Mouse (Mus musculus): ENCODE results near the gene Agl. TPM values are rescaled to one million over a fixed set of nuclear protein-coding genes. Genes with fewer than 3 reads are reported as not detected.
"Not testable (repeated sequence)": the region's sequence is repeated elsewhere in the genome, so short reads cannot be mapped to it uniquely, and the experiment has no call there.

Gene Agl
- polyA plus RNA-seq, 2 experiments from 2014 or later = 1.8 to 2.6 TPM

DNA sequence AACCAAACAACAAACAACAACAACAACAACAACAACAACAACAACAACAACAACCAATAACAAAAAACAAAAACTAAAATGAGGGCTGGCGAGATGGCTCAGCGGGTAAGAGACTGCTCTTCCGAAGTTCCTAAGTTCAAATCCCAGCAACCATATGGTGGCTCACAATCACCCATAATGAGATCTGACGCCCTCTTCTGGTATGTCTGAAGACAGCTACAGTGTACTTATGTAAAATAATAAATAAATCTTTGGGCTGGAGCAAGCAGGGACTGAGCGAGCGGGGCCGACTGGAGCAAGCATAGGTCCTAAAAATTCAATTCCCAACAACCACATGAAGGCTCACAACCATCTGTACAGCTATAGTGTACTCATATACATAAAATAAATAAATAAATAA is 60.3 kb downstream of the Agl start:
- ATAC-seq = not testable (repeated sequence)

DNA sequence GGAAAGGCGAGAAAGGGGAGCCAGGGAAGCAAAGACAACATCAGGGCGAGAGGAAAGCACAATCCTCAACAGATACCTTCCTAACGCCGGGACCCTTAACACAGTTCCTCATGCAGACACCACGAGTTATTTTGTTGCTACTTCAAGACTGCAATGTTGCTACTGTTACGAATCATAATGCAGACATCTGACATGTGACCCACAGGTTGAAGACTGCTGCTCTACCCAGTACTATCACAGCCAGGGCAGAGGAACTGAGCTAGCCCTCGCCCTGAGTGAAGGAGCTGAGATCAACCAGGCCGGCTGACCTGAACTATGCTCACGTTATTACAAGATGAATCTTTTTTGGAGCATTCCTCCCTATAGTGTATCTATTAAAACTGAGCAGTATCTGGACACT is 67.0 kb downstream of the Agl start:
- ATAC-seq = no peak

DNA sequence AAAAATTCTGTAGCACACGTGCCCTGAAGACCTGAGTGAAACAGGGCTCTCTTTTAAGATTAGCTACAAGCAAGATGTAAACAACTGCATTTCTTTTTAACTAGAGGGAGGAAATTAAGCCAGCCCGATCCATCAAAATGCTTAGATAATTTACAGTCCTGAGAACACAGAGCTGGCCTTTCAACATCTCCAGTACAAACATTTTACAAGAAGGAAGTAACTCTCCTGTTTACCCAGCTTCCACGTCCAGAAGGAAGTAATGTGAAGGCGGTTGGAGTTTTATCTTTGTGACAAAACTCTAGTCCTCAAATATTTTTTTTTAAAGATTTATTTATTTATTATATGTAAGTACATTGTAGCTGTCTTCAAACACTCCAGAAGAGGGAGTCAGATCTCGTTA is 67.9 kb downstream of the Agl start:
- ATAC-seq = no peak

DNA sequence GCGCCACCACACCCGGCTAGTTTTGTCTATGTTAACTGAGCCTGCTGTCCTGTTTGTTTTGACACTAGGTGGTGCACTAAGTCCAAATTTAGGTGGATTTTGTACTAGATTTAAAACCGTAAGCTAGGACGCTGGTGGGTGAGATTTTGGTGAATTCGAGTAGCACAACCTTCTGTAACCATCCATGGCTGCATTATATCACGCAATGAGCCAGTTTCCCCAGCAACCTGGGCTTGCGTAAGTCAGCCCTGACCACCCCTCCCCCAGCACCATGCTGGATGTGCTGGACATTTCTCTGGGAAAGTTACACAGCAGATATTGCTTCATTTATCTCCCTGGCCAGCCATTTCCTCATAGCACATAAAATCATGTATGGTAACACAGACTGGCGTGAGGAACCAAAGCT is 70.6 kb downstream of the Agl start:
- ATAC-seq = no peak

DNA sequence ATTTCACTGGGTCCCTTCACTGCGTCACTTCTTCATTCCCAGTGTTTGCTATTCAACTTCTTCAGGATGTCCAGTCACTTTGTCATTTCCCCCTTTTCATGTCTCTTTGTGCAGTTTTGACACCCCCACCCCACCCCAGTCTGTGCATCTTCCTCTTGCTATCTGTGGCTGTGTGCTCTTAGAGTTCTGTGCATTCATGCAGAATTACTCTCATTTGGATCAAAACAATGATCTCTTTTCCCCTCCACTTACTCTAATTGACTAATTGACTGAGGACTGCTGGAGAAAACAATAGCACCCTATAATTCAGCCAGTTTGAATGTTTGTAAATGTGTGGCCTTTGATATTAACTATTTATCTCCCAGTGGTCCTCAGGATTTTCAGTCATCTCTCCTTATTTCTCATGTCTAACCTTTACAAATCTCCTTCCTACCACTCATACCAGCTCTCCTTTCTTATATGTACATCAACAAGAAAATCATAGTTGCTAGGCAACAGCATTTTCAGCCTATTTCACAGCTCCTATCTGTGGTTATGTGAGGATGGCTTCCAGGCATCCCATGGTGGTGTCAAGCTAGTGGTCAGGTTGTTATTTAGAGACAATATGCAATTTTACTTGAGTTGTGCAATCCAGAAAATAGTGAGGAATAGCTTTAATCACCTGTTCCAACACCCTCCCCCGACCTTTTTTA is 78.3 kb downstream of the Agl start:
- no peak for ATAC-seq

DNA sequence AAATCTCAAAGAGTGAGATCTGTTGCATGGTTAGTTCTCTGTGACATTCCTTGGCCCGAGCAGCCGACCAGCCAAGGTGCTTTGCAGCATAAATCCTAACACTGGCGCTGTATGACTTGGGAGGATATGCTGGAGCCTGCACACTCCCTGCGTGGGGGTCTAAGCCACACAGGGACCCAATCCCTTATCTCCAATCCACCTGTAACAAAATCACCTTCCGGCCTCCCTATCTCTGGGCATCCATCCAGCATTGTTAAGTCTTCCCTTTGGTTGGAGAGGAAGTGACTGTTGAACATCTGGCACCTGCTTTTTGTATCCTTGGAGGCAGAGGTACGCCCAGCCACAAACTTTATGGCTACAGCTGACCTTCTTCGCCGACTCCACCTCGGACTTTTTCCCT is 81.2 kb downstream of the Agl start:
- ATAC-seq = no peak

DNA sequence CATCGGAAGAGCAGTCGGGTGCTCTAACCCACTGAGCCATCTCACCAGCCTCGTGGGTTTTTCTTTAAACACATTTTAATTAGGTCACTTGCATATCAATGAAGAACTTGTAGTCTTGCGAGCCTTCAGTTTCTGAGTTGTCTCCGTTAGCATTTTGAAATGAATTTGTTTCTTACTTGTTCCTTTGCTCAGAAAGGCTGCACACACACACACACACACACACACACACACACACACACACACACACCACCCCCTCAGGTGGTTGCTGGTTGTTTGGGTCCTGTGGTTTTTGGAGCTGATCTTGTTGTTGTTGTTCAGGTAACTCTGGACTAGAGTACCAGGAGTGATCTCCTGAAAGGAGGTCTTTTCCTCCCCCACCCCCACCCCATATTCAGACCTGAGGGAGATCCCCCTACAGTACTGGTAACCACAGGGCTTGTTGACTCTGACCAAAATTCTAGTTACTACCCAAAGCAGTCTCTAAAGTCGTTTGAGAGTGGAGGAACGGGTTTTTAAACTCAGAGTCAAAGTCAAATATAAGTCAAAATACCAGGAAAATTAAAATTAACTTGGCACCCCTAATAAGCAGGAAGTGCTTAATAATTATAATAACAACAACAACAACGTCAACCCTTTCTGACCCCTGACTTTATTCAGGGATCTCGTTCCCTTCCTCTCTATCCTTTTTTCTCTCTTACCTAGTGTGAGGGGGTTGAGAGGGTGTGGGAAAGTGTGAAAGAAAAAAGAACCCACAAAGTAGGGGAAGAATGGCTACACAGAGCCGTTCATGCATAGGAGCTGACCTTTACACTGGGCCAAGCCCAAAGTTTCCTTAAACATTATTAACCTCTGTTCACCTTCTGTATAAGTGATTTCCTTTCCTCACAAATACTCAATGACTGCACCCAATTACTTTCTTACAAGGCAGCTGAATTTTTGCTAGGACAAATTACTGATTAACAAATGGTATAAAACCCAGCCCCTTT is 84.2 kb downstream of the Agl start:
- ATAC-seq = peak; percentile 70

DNA sequence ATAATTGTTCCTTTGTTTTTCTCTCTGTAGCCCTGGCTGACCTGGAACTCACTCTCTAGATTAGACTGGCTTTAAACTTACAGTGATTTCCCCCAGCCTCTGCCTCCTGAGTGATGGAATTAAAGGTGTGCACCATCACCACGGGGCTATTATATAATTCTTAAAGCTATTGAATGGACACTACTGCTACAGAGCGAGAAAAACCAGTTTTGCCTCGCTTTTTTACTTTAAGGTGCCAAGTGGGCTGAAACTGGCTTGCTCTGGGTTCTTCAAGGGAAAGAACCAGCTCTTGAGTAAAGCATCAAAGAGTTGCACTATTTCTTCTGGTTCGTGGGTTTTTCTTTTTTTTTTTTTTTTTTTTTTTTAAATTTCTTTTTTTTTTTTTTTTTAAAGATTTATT is 85.0 kb downstream of the Agl start:
- peak; percentile 37 for ATAC-seq

DNA sequence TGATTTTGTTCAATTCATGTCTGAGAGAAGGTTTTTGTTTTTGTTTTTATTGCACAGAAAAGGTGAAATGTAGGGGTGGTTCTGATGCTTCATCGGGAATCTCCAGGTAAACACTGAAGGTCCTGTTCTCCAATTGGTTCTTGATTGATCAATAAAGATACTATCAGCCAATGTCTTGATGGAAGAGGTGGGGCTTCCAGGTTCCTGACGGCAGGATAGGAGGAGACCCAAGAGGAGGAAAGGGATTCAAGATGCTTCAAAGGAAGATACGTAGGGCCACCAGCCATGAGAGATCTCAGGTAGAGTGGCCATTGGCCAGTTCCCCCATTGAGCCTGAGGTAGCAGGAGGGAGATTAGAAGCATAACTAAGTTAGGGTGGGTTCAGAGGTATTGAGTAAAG is 89.0 kb downstream of the Agl start:
- ATAC-seq = no peak

DNA sequence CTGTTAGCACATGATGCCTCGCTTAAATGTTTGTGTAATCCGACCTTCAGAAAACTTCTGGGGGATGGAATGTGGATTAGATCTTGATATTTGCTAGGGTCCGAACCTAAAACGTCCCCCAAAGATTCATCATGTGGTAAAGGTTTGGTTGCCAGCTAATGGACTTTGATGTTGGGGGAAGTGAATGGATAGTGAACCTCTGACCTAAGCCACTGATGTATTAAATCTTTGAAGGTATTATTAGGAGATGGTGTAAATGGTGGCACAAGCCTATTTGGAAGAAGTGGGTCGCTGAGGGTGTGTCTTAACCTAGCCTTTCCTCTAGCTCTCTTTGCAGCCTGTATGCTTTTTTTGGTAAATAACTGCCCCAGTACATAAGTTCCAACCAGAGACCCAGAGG is 94.9 kb downstream of the Agl start:
- ATAC-seq = no peak

DNA sequence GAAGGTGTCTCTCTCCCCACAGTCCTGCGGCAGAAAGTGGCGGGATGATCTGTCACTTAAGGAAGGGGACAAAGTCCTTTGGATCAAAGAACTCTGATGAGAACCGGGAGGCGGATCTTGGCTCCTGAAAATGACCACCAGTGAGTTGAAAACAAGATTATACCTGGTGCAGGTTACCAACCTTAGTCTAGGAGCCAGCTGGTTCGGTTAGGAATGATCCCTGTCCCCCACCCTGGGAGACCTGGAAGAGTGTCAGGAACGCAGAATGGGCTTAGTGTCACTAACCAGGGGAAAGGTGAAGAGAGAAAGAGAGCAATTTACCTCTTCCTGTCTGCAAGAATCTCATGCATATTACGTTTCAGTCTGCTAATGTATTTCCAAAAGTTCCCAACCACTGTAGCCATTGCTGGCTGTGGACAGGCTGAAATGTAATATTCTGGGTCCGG is 95.5 kb downstream of the Agl start, which contains the start of gene Slc35a3:
Slc35a3 (minus strand) TSS at position 396 of the 446 bp plus-strand sequence.
- ATAC-seq = peak; percentile 12

DNA sequence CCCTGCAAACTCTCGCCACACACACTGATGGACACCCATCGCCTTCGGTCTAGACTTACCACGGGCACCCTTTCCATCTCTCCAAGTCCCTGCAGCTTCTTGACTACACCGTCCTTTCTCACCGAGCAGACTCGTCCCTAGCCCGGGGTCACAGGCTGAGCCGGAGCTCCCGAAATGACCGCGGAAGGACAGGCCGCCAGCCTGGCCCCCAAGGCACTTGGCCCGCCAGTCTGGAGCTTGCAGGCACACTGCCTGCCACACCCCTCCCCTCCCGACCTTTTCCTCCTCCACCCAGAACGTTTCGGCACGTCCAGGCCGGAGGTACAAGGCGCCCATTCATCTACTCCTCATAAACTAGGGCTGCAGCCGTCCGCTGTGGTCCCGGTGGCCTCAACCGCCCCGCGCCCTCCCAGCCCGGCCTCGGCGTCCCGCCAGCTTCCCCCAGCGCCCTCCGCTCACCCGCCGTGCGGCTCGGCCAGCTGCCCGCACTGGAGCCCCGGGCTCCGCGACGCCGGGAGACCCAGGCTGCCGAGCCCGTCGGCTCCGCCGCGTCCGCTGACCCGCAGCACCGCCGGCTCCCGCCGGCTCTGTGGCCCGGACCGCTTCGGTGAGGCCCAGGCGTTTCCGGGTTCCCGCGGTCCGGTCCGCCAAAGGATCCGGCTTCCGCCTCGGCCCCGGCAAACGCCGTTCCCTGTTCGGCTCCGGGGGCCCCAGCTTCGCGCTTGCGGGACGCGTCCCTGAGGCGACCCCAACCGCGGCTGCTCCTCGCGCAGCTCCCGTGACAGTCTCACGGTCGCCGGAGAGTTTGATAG is 96.1 kb downstream of the Agl start:
- ATAC-seq = peak; percentile 80

DNA sequence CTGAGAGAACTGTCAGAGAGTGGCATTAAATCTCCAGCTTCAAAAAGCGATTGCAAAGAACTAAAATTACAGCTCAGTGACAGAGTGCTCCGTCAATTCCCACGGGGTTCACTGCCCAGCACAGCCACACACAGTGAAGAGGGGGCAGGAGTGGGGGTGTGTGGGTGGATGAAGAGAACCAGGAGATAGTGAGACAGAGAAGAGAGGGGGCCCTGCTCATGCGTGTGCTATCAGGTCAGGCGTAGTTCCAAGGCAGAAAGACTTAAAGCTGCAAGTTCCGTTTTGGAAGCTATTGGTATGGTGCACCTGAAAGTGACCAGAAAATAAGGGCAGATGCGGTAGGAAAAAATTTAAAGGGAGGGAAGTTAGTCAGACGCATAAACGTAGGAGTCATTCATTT is 97.0 kb downstream of the Agl start:
- no peak for ATAC-seq

DNA sequence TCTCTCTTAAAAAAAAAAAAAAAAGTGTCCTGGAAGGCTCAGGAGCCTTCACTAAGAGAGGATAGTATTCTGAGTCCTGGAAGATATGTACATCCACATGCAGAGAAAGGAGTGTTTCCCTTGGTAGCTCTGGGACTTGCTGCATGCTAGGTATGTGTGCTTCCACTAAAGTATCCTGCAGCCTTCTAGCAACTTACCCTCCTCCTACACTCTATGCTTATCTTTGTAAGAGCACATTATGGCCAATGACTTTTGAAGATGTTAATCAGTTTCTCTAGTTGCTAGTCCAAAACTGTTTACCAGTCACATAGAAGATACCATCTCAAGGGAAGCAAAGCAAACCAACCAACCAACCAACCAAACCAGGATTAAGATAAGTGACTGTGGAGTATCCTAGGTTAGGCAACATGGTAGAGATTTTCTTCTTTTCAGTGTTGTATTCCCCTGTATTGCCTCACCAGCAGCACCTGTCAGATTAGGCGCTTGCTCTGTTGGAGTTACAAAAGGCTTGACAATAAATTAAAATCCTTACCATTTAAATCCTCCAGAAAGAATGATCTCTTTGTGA is 102.2 kb downstream of the Agl start:
- no peak for ATAC-seq

DNA sequence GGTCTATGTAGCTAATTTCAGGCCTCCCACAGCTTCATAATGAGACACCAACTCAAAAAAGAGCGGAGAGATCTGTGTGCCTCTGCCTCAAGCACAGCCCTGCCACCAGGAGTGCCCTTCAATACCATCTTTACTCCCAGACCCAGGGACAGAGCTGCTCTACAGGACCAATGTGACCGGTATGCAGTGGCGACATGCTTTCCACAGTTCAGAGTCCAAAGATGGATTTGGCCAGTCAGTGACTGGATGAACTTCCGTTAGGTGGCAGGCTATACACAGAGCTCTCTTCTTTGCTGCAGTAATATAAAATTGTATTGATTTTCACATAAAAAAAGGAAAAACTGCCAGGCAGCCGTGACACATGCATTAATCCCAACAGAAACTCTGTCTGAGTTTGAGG is 104.1 kb downstream of the Agl start:
- ATAC-seq = no peak

DNA sequence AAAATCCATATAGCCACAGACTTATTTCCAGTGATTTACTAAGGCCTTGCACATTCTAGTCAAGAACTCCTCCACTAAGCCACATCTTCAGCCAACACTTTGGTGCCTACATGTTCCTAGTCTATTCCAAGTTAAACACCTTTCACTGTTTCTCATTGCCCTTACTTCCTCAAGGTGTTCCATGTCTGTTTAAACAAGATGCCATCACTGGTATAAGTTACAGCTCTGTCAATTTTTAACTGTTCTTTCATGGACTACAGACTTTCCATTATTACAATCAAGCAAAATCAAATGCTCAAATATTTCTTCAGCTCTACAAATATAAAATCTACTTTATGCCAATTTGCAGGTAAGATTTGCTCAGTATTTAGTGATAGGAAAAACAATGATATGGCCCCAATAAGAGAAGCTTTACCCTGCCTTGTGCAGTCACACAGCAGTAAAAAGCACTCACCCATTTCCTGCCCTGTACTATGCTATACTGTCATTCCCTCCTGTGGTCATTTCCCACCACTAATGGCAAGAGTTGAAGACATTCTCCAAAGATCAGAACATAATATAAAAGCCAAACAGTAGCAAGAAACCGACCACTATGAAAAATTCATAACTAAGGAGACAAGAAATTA is 105.2 kb downstream of the Agl start:
- ATAC-seq = no peak

DNA sequence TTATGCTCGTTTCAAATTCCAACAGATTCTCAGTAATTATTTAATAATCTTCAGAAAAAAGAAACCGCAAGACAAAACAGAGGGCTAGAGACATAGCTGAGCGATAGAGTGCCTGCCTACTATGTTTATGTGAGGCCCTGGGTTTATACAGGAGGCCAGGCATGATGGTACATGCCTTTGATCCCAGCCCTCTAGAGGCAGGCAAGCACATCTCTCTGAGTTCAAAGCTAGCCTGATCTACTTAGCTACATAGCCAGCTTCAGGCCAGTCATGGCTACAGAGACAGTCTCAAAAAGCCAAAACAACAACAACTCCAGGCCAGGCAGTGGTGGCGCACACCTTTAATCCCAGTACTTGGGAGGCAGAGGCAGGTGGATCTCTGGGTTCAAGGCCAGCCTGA is 106.4 kb downstream of the Agl start:
- ATAC-seq = no peak

DNA sequence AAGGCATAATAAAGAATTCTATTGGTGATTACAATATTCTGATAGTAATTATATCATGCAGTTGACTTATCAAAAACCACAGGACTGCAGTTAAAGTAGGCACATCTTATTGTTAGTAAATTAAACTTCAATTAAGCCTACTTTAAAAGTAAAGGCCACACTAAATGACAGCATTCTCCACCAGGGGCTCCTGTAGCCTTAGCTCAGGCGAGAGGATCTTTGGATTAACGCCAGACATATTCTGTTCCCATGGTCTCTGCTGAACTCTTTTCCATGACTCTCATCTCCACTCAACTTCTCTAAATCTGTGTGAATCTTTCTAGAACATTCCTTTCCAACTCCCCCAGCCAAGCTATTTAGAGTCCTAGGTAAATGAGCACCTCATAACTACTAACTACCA is 109.2 kb downstream of the Agl start:
- ATAC-seq = no peak

DNA sequence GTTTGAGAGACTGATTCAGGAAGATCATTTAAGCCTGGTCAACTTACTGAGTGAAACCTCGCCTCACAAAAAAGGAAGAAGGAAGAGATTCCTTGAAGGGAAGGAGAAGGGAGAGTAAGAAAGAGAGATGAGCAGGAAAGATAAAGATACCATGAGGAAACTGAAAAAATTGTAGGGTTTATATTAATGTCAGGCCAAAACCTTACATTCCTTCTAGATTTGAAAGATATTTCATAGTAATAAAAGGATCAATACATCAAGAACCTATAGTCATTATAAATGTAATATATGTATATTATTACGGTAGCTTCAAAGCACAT is 112.3 kb downstream of the Agl start:
- no peak for ATAC-seq

DNA sequence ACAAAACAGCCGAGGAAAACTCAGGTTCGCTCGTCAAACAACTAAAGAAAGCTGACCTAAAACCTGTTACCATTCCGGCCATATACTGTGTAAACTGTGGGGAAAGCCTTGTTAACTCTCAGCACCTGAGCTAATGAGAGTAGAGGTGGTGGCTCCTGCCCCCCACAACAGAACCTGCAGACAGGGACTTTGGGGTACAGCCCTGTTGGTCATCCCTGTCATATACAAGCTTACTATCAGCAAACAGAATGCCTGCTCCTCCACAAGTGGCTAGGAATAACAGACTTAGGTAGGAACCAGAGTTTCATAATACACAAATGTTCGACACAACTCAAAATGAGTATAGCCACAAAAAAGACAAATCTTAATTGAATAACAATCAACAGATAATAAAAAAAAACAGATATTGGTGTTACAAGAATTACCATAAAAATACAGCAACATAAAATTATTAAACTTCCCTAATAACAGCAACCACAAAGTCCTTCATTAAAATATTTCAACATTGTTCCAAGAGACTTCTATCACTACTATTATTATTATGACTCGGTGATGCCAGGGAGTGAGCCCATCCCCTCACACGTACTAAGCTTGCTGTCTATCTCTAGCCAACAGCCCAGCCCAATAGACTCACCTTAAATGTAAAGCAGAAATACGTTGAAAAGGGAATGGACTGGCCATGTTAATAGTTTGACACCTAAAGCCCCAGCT is 112.9 kb downstream of the Agl start:
- ATAC-seq = no peak

DNA sequence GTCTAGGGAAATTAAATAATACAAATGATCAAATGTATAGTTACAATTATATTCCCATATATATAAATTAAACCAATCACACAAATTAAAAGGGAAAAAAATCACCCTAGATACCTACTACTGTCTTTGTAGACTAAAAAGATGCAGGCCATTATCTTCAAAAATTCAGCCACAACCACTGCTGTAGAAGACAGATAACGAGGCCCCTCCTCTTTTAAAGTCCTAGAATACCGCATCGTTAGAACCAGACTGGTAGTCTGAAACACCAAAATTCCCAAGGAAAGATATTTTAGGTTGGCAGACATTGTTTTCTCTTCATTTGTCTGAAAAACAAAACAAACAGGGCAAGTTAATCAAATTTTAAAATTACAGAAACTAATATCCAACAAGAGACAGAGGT is 113.7 kb downstream of the Agl start:
- ATAC-seq = no peak
